Mouse (Mus musculus) left cerebral cortex, adult 2 months (tissue): ENCODE data around the gene Zfyve28. TPM values are rescaled to one million over a fixed set of nuclear protein-coding genes. Genes with fewer than 3 reads are reported as not detected.
A peak's percentile ranks its signal among the peaks of the same experiment; 100 is the strongest.

Experiments
- DNase-seq, 2 experiments: peaks; one replicate each; pipeline ENCODE4 v3.0.0; 2021 to 2022; ENCODE audit warnings: low spot score in 2 of 2, mixed read lengths in 1 of 2; ENCODE audit errors: extremely low spot score in 1 of 2
- H3K27ac ChIP-seq: fragments of 200-600 bp; 2 replicates; pipeline ENCODE4 v1.8.1; 2022
- H3K4me3 ChIP-seq: fragments of 200-600 bp; 2 replicates; pipeline ENCODE4 v1.8.1; 2022
- CTCF ChIP-seq: fragments of 200-600 bp; IDR thresholded peaks from 2 replicates; pipeline ENCODE4 v1.8.1; 2022; ENCODE audit warnings: antibody characterized with exemption, mild to moderate bottlenecking, moderate library complexity
- intact Hi-C: fragments of 180-260 bp; cut with DNase I; formaldehyde crosslinking; loops from one replicate; pipeline ENCODE4 v1.15.1; 2025
- total RNA-seq, 2 experiments: library from RNA; stranded (reverse); gene quantifications; 2 replicates each; pipeline ENCODE4 v1.2.3; 2021

Zfyve28 gene
- total RNA-seq, 2 experiments from 2014 or later: 50.2 to 54.2 TPM

GRCm38 (mm10) chr5:34246443-34246842 is 41.8 kb downstream of the Zfyve28 start:
- Histone ChIP-seq H3K4me3 (no peak overlapping the region), H3K27ac (no peak overlapping the region)
- TF ChIP-seq CTCF: no peak
- intact Hi-C loops: no loop called here
- no peak for DNase-seq

- peak overlapping the region; percentile 91 for H3K27ac ChIP-seq
- no peak for TF ChIP-seq CTCF
- H3K4me3 ChIP-seq: no peak overlapping the region
- DNase-seq: no peak
- intact Hi-C loops: loop anchor here (5.0 kb wide), 1 partner anchor 46 kb away; no protein-coding TSS in a partner anchor
Measured at GRCm38 (mm10) chr5:34243062-34243461, 45.2 kb downstream of the Zfyve28 start.

GRCm38 (mm10) chr5:34242224-34242963 is 45.9 kb downstream of the Zfyve28 start:
- intact Hi-C loops: loop anchor here (1.0 to 5.0 kb wide), 2 partner anchors 34 to 45 kb away; no protein-coding TSS in a partner anchor
- TF ChIP-seq CTCF: no peak
- Histone ChIP-seq H3K27ac (peak overlapping the region; percentile 91), H3K4me3 (no peak overlapping the region)
- peak; percentile 72 to 78 for DNase-seq

- intact Hi-C loops: no loop called here
- no peak for TF ChIP-seq CTCF
Measured at GRCm38 (mm10) chr5:34238444-34238843, 49.8 kb downstream of the Zfyve28 start.

GRCm38 (mm10) chr5:34235898-34236420 is 52.3 kb downstream of the Zfyve28 start:
- peak; percentile 73 for TF ChIP-seq CTCF
- intact Hi-C loops: no loop called here
- no peak for DNase-seq
- Histone ChIP-seq H3K27ac (no peak overlapping the region), H3K4me3 (no peak overlapping the region)

More at GRCm38 (mm10) chr5:34238444-34238843, 49.8 kb downstream of the Zfyve28 start:
- no peak for DNase-seq
- no peak overlapping the region for H3K4me3 ChIP-seq
- H3K27ac ChIP-seq: no peak overlapping the region

GRCm38 (mm10) chr5:34235056-34235455 is 53.2 kb downstream of the Zfyve28 start:
- DNase-seq: no peak
- intact Hi-C loops: no loop called here
- no peak overlapping the region for H3K27ac ChIP-seq
- no peak for TF ChIP-seq CTCF
- no peak overlapping the region for H3K4me3 ChIP-seq

- no peak for TF ChIP-seq CTCF
- intact Hi-C loops: no loop called here
- Histone ChIP-seq H3K4me3 (no peak overlapping the region), H3K27ac (no peak overlapping the region)
- no peak for DNase-seq
Measured at GRCm38 (mm10) chr5:34233221-34233515, 55.1 kb downstream of the Zfyve28 start.

GRCm38 (mm10) chr5:34232481-34233220 is 55.6 kb downstream of the Zfyve28 start:
- intact Hi-C loops: no loop called here
- no peak overlapping the region for H3K27ac ChIP-seq
- no peak for DNase-seq

GRCm38 (mm10) chr5:34231901-34232300 is 56.3 kb downstream of the Zfyve28 start:
- Histone ChIP-seq H3K4me3 (no peak overlapping the region), H3K27ac (no peak overlapping the region)
- no peak for TF ChIP-seq CTCF
- no peak for DNase-seq
- intact Hi-C loops: no loop called here

More at GRCm38 (mm10) chr5:34232481-34233220, 55.6 kb downstream of the Zfyve28 start:
- no peak for TF ChIP-seq CTCF
- no peak overlapping the region for H3K4me3 ChIP-seq

GRCm38 (mm10) chr5:34230599-34231485 is 57.4 kb downstream of the Zfyve28 start:
- no peak for TF ChIP-seq CTCF
- DNase-seq: no peak
- intact Hi-C loops: no loop called here
- no peak overlapping the region for H3K4me3 ChIP-seq
- H3K27ac ChIP-seq: no peak overlapping the region

GRCm38 (mm10) chr5:34229503-34229902 is 58.7 kb downstream of the Zfyve28 start:
- Histone ChIP-seq H3K4me3 (no peak overlapping the region), H3K27ac (no peak overlapping the region)
- no peak for TF ChIP-seq CTCF
- DNase-seq: no peak
- intact Hi-C loops: no loop called here
